Mouse (Mus musculus) skeletal muscle tissue, adult 2 months (tissue): ENCODE results near the gene Frmd4a.
"Not testable (repeated sequence)": the region's sequence is repeated elsewhere in the genome, so short reads cannot be mapped to it uniquely, and the experiment has no call there.

Experiments
- DNase-seq: peaks from one replicate; pipeline ENCODE4 v3.0.0-alpha.2; 2012; ENCODE audit warnings: low read depth, low spot score

Gene Frmd4a

DNA sequence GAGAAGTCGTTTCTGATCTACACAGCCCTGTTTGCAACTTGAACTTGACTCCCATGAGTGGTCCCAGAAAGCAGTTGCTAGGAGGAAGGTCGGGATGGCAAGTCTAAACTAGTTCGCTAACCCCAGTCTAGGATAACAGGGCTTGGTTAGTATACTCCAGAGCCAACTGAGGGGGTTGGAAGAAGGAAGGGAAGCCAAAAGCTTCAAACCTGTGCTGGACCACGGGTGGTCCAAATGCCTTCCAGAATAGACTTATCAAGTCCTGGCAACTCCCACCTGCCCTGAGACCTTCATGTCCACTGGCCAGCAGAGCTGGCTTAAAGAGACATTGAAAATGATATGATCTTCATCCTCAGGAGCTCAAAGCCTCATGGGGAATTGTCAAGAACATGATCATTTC, 318.4 kb downstream of the Frmd4a start:
- DNase-seq: no peak

DNA sequence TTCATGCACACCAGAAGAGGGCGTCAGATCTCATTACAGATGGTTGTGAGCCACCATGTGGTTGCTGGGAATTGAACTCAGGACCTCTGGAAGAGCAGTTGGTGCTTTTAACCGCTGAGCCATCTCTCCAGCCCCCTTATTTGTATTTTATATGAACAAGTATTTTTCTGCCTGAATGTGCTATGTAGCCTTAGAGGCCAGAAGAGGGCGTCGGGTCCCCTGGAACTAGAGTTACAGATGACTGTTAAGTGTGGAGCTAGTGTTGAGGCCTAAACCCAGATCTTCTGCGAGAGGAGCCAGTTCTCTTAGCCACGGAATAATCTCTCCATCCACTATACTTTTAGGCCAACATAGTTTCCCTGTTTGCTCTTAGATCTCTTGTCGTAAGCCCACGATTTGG, 320.8 kb downstream of the Frmd4a start:
- not testable (repeated sequence) for DNase-seq

DNA sequence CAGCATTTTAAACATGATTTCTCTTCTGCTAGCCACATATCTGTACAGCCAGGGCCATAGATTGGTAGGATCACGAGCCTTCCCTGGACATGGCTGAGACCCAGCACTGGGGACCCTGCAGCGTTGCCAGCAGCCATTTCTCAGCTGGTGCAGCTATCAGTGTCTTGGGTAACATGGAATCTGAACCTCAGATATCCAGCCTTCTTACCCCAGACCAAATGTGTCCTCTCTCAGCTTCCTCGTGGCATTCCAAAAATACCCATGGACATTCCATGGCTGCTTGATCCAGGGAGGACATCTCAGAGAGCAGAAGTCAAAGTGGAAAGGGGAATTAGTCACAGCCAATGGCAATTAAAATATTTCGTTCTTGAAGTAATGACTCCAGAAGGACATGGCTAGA, 321.6 kb downstream of the Frmd4a start:
- no peak for DNase-seq

DNA sequence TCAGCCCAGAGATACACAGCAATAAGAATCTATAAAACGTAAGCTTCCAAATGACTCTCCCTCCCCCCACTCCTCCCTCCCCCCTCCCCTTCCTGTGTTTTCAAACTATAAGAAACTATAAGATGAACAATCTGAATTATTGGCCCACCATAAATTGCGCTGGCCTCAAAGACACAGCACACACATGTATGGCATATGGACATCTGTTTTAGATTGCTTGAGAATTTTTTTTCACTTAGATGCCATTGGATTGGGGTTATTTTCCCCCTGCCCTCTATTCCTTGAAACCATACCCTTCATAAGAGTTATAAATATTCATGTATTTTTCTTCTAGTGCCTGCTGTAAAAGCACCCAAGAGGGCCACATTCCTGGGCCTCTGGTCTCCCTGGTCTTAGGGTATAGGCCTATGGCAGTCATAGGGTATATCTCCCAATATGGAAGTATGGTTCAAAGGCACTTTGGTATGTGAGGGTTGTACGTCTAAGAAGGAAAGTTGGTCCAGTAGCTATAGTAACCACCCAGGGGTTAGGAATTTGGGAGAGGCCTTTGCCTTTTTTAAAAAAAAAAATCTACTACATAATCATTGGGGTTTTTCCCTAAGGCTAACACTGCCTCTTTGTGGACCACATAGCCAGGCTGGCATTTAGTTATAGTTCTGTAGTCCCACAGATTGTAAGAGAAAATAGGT, 322.2 kb downstream of the Frmd4a start:
- DNase-seq: no peak

GRCm38 (mm10) chr2:4340378-4340777, 322.9 kb downstream of the Frmd4a start:
- no peak for DNase-seq

DNA sequence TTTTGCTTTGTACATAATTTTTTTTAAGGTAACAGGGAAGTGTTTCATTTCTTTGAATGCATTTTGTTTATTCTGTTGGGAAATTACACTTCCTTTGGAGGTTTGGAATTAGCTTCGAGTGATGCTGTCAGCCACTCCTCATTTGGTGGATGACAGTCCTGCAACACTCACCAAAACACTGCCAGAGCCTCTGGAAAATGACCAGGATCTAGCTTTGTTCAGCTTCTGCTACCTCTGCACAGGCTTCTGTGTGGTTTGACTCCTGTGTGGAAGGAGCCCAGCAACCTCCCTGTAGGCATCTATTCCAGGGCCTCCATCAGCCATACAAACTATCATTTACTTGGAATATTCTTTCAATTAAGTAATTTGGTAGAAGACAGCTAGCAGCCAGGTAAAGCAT, 323.6 kb downstream of the Frmd4a start:
- no peak for DNase-seq

- DNase-seq: peak; percentile 39
Observed at GRCm38 (mm10) chr2:4342005-4342404, 324.5 kb downstream of the Frmd4a start.

DNA sequence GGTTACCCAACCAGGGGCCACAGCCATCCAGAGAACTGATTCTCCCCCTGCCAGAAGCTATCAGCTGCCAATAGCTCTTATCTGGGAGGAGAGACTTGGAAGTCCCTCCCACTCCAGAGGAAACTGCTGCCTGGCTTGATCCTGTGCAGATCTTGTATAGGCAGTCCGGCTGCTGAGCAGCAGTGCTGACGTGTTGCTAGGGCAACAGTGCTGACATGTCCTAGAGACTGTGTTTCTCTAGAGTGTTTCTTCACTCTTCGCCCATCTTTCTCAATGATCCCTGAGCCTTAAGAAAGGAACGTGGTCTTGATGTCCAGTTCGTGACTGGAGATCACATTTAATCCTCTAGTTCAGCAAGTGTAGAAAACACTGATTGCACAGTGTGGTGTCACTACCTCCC, 326.9 kb downstream of the Frmd4a start:
- no peak for DNase-seq

GRCm38 (mm10) chr2:4346232-4346631, 328.7 kb downstream of the Frmd4a start:
- DNase-seq: no peak

- DNase-seq: no peak
Observed at GRCm38 (mm10) chr2:4346953-4347352, 329.4 kb downstream of the Frmd4a start.

DNA sequence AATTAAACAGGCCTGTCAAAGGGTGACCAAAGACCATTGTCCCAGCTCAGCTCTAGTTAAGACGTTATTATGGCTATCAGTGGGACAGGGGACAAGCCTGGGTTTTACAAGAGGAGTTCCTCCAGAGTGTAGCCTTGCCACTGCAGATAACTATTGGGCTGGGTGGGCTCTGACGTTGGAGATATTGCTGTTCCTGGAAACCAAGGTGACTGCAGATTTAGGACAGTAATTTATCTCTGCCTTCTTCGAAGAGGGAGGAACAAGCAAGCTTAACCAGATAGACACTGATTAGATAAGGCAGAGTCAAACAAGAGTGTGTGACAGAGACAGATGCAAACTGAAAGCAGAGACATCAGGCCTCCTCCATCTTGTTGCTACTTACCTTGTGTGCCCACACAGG, 330.3 kb downstream of the Frmd4a start:
- DNase-seq: no peak

- DNase-seq: no peak
Observed at GRCm38 (mm10) chr2:4348509-4348908, 331.0 kb downstream of the Frmd4a start.

DNA sequence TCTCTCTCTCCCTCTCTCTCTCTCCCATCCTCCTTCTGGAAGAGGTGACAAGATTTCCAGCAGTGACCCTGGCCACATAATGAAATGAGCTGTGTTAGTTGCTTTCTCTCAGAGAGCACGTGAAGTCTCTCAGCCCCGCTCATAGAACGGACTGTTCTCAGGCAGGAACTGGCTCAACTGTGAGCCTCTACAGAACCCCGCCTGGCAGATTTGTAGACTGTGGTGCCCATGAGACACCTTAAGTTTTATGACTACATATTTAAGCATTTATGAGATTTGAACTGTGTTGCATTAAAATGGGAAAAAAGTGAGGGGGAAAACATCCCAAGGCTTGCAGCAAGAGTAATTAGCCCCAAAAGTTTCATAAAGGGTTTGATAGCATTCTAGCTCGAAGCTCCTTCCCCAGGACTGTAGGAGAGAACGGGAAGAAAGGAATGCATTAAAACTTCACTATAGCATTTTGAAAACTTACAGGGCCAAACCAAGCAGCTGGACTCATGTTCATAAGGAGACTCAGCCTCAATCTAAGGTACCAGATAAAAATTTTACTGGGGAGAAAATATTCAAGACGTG, 339.4 kb downstream of the Frmd4a start:
- no peak for DNase-seq

DNA sequence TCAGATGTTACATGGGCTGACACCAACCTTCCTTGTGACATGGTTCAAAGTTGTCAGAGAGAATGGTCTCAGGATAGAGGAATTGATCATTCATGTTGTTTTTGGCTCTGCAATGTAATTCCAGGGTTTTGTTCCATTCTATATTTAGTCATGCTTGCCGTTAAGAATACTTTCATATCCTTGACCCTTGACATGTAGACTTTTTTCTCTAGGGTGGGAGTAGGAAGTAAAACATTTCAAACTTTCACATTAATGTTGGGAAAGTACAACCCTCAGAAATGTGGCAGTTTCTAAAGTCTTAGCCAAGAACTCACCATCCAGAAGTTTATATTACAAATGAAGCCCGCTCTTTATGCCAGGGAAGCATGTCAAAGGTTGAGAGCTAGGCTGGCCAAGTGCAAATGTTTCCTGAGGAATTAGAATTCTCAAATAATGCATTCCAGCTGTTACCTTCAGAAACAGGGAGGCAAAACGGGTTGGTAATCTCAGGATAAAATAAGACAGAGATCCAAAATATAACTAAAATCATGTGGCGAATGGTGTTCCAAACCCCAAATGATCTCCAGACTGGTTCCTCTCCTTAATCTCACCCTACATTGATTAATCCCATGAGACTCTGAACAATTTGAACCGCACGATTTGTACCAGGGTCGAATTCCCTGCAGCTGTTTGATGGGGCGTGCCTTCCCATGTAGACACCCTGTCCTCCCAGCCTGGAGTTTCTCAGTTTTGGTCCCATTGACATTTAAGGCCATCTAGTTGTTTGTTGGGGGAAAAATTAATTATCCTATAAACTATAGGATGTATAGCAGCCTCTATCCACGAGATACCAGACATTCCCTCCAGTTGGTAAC, 344.7 kb downstream of the Frmd4a start:
- DNase-seq: peak; percentile 38

- no peak for DNase-seq
Observed at GRCm38 (mm10) chr2:4364908-4365307, 347.4 kb downstream of the Frmd4a start.

- DNase-seq: no peak
Observed at GRCm38 (mm10) chr2:4368544-4368943, 351.0 kb downstream of the Frmd4a start.

- no peak for DNase-seq
Observed at GRCm38 (mm10) chr2:4370499-4370898, 353.0 kb downstream of the Frmd4a start.

DNA sequence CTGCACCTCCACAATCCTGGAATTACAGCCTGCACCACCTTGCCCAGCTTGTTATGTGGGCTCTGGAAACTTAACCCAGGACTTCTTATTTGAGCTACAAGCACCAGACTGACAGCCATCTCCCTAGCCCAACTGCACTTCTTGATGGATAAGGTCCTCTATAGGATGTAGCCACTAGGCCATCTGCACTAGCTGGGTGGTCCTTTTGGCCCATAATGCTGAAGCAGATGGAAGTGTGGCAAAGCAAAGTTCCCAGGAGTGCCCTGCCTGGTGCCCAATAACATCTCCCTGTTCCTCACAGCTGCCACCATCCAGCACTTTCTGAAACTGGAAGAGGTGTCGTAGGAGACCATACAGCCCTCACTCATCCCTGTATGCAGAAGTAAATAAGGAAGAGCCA, 353.8 kb downstream of the Frmd4a start:
- DNase-seq: no peak

DNA sequence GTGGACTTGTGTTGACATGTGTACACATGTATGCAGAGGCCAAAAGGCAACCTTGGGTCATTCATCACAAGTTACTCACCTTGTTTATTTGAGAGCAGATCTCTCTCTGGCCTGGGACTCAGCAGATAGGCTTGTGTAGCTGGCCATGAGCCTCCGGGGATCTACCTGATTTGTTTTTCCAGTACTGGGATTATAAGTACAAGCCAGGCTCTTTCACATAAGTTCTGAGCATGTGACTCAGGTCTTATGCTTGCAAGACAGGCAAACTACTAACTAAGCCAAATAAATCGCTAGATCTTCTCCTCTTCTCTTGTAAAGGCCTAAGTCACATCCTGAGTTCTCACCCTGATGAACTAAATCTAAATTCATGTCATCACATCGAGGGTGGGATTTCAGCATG, 361.3 kb downstream of the Frmd4a start:
- no peak for DNase-seq

- no peak for DNase-seq
Observed at GRCm38 (mm10) chr2:4380435-4380834, 362.9 kb downstream of the Frmd4a start.

- DNase-seq: no peak
Observed at GRCm38 (mm10) chr2:4380926-4381325, 363.4 kb downstream of the Frmd4a start.

DNA sequence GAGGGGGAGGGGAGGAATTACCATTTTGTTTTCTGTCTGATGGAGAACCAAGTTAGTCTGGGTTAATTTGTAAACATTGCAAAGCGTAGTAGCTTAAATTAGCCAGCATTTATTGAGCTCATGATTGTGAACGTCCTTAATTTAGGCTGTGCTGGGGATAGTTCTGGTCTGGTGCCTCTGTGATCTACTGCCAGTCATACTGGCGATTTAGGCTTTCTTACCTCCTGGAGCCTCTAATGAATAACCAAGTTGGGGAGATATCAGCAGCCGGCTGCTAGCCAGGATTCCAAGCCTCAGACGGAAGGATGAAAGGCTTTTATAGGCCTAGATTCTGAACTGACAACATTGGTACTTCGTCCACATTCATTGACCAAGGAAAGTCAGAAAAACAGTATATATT, 369.0 kb downstream of the Frmd4a start:
- no peak for DNase-seq

GRCm38 (mm10) chr2:4389330-4389729, 371.8 kb downstream of the Frmd4a start:
- DNase-seq: no peak
